Mouse (Mus musculus) liver, embryonic 16.5 days (tissue): ENCODE measurements around the gene Gfi1b. TPM values are rescaled to one million over a fixed set of nuclear protein-coding genes. Genes with fewer than 3 reads are reported as not detected.

Source experiments
- ATAC-seq: fragments of 200-750 bp; cut with Nextera tagmentation; 2 replicates; pipeline ENCODE4 v1.8.0; 2017; ENCODE audit warnings: low read depth, mild to moderate bottlenecking, moderate number of reproducible peaks, moderate library complexity
- H3K27ac ChIP-seq: fragments of 300-500 bp; sonication (generic); 2 replicates; pipeline ENCODE4 v1.5.1; 2014; ENCODE audit warnings: mild to moderate bottlenecking, low read length
- H3K27me3 ChIP-seq: fragments of 300-500 bp; sonication (generic); 2 replicates; pipeline ENCODE4 v1.6.1; 2014; ENCODE audit warnings: low read depth, low read length, mixed read lengths; ENCODE audit not compliant: control insufficient read depth, insufficient read depth
- H3K36me3 ChIP-seq: fragments of 300-500 bp; sonication (generic); 2 replicates; pipeline ENCODE4 v1.6.1; 2014; ENCODE audit warnings: mild to moderate bottlenecking; ENCODE audit not compliant: control insufficient read depth, insufficient read depth
- H3K4me1 ChIP-seq: fragments of 300-500 bp; sonication (generic); 2 replicates; pipeline ENCODE4 v1.6.1; 2014; ENCODE audit warnings: low read depth, low read length, mixed read lengths; ENCODE audit not compliant: control insufficient read depth
- H3K4me2 ChIP-seq: fragments of 300-500 bp; sonication (generic); 2 replicates; pipeline ENCODE4 v1.6.1; 2014; ENCODE audit warnings: low read depth, low read length, mixed read lengths
- H3K4me3 ChIP-seq: fragments of 300-500 bp; sonication (generic); 2 replicates; pipeline ENCODE4 v1.5.1; 2014; ENCODE audit warnings: low read depth, mild to moderate bottlenecking, low read length
- H3K9ac ChIP-seq: fragments of 300-500 bp; sonication (generic); 2 replicates; pipeline ENCODE4 v1.6.1; 2014; ENCODE audit warnings: low read depth, low read length
- H3K9me3 ChIP-seq: fragments of 300-500 bp; sonication (generic); replicated peaks from 2 replicates; pipeline ENCODE4 v1.6.1; 2016; ENCODE audit warnings: low read length; ENCODE audit not compliant: control insufficient read depth
- WGBS: fragments of 180-500 bp; shearing (Covaris S2); extraction: QIAGEN DNeasy Blood & Tissue Kit; methylation state at CpG from one replicate; pipeline ENCODE4 v1.1.7; 2014; ENCODE audit not compliant: insufficient replicate concordance; 5-methylcytosine and 5-hydroxymethylcytosine counted together
- polyA plus RNA-seq: library from polyadenylated mRNA; unstranded; fragments of >200 nt; fragmentation: Nextera tagmentation; extraction: Ambion mirVana; gene quantifications from 2 replicates; pipeline ENCODE4 v1.2.1, GENCODE M21; 2015

The Gfi1b gene
- polyA plus RNA-seq, result 88.7 and 89.4 TPM in 2 replicates

GRCm38 (mm10) chr2:28621664-28622171, at the start of gene Gfi1b:
Gene Gfi1b, minus strand, starts transcription at chr2:28621982.
- Histone ChIP-seq H3K4me2 (peak within 1 kb of the TSS; percentile 84), H3K27ac (peak within 1 kb of the TSS; percentile 98), H3K4me3 (peak within 1 kb of the TSS; percentile 73), H3K27me3 (no peaks in the 10 kb centered on the region), H3K36me3 (no peaks in the 10 kb centered on the region), H3K9me3 (no peaks in the 10 kb centered on the region), H3K9ac (peak within 1 kb of the TSS; percentile 82), H3K4me1 (peaks cover 34% of the 10 kb centered on the region)
- WGBS, result 1% methylated on average over 16 of the region's 16 CpGs
- ATAC-seq, result peak; percentile 6

- peaks cover 24% of the 10 kb centered on the region for H3K36me3 ChIP-seq
- H3K4me1 ChIP-seq, result no peaks in the 10 kb centered on the region; the same call in 1 of the 2 replicates
- no peaks in the 10 kb centered on the region for H3K9me3 ChIP-seq
- H3K9ac ChIP-seq, result no peak overlapping the region
- H3K4me2 ChIP-seq, result no peak overlapping the region
- H3K27ac ChIP-seq, result no peak overlapping the region
- H3K4me3 ChIP-seq, result no peak overlapping the region
- 53% methylated on average over 2 of the region's 2 CpGs for WGBS
- no peak for ATAC-seq
- H3K27me3 ChIP-seq, result no peaks in the 10 kb centered on the region
These were observed 49.7 kb upstream of the Gfi1b start for GRCm38 (mm10) chr2:28671438-28671837.

GRCm38 (mm10) chr2:28665818-28666217, 44.0 kb upstream of the Gfi1b start:
- Histone ChIP-seq H3K4me3 (no peak overlapping the region), H3K9me3 (no peaks in the 10 kb centered on the region), H3K36me3 (peaks cover 17% of the 10 kb centered on the region), H3K27me3 (no peaks in the 10 kb centered on the region), H3K9ac (no peak overlapping the region), H3K4me2 (no peak overlapping the region), H3K4me1 (no peaks in the 10 kb centered on the region), H3K27ac (no peak overlapping the region)
- WGBS, result 72% methylated on average over 3 of the region's 3 CpGs
- no peak for ATAC-seq

GRCm38 (mm10) chr2:28662891-28663290, 41.1 kb upstream of the Gfi1b start:
- ATAC-seq, result peak; percentile 53
- Histone ChIP-seq H3K9ac (no peak overlapping the region), H3K4me2 (no peak overlapping the region), H3K27me3 (no peaks in the 10 kb centered on the region), H3K4me3 (no peak overlapping the region), H3K27ac (no peak overlapping the region), H3K4me1 (no peaks in the 10 kb centered on the region), H3K36me3 (peaks cover 24% of the 10 kb centered on the region), H3K9me3 (no peaks in the 10 kb centered on the region)
- WGBS, result 58% methylated on average over 3 of the region's 3 CpGs

- WGBS, result 65% methylated on average over 8 of the region's 8 CpGs
- peaks cover 14% of the 10 kb centered on the region for H3K36me3 ChIP-seq
- H3K9ac ChIP-seq, result no peak overlapping the region
- no peaks in the 10 kb centered on the region for H3K4me1 ChIP-seq
- no peaks in the 10 kb centered on the region for H3K9me3 ChIP-seq
- no peak overlapping the region for H3K4me2 ChIP-seq
- no peak for ATAC-seq
- no peaks in the 10 kb centered on the region for H3K27me3 ChIP-seq
- H3K27ac ChIP-seq, result no peak overlapping the region
- no peak overlapping the region for H3K4me3 ChIP-seq
These were observed 34.4 kb upstream of the Gfi1b start for GRCm38 (mm10) chr2:28656216-28656615.

- ATAC-seq, result no peak
- Histone ChIP-seq H3K4me2 (no peak overlapping the region), H3K27me3 (no peaks in the 10 kb centered on the region), H3K9ac (no peak overlapping the region), H3K4me3 (no peak overlapping the region), H3K9me3 (no peaks in the 10 kb centered on the region), H3K27ac (no peak overlapping the region), H3K36me3 (peaks cover 8% of the 10 kb centered on the region), H3K4me1 (no peaks in the 10 kb centered on the region)
- 43% methylated on average over 2 of the region's 2 CpGs for WGBS
These were observed 32.5 kb upstream of the Gfi1b start for GRCm38 (mm10) chr2:28654295-28654694.

- 85% methylated on average over 7 of the region's 7 CpGs for WGBS
These were observed 31.6 kb upstream of the Gfi1b start for GRCm38 (mm10) chr2:28653351-28653750.

GRCm38 (mm10) chr2:28650526-28650925, 28.7 kb upstream of the Gfi1b start:
- Histone ChIP-seq H3K4me1 (no peaks in the 10 kb centered on the region), H3K36me3 (no peaks in the 10 kb centered on the region), H3K9ac (no peak overlapping the region), H3K4me2 (no peak overlapping the region), H3K27me3 (no peaks in the 10 kb centered on the region), H3K27ac (no peak overlapping the region), H3K4me3 (no peak overlapping the region), H3K9me3 (no peaks in the 10 kb centered on the region)
- no peak for ATAC-seq

More at GRCm38 (mm10) chr2:28653351-28653750, 31.6 kb upstream of the Gfi1b start:
- ATAC-seq, result no peak
- Histone ChIP-seq H3K4me2 (no peak overlapping the region), H3K27me3 (no peaks in the 10 kb centered on the region), H3K9ac (no peak overlapping the region), H3K27ac (no peak overlapping the region), H3K9me3 (no peaks in the 10 kb centered on the region), H3K4me1 (no peaks in the 10 kb centered on the region), H3K36me3 (peaks cover 4% of the 10 kb centered on the region; the same call in 1 of the 2 replicates), H3K4me3 (no peak overlapping the region)

GRCm38 (mm10) chr2:28643081-28643480, 21.3 kb upstream of the Gfi1b start:
- H3K36me3 ChIP-seq, result no peaks in the 10 kb centered on the region
- no peak overlapping the region for H3K9ac ChIP-seq
- 87% methylated on average over 3 of the region's 3 CpGs for WGBS
- peaks cover 30% of the 10 kb centered on the region for H3K4me1 ChIP-seq
- H3K4me3 ChIP-seq, result no peak overlapping the region
- no peak overlapping the region for H3K27ac ChIP-seq
- no peaks in the 10 kb centered on the region for H3K27me3 ChIP-seq
- H3K4me2 ChIP-seq, result no peak overlapping the region
- ATAC-seq, result no peak
- no peaks in the 10 kb centered on the region for H3K9me3 ChIP-seq
